Mouse (Mus musculus) heart, embryonic 11.5 days (tissue): ENCODE data around the gene Rorb. TPM values are rescaled to one million over a fixed set of nuclear protein-coding genes. Genes with fewer than 3 reads are reported as not detected.

Experiments used
- ATAC-seq: fragments of 200-750 bp; cut with Nextera tagmentation; replicated peaks from 2 replicates; pipeline ENCODE4 v1.8.0; 2017; ENCODE audit warnings: moderate library complexity; ENCODE audit not compliant: insufficient number of reproducible peaks, low FRiP score, low TSS enrichment
- H3K27ac ChIP-seq: fragments of 300-500 bp; sonication (generic); 2 replicates; pipeline ENCODE4 v1.5.1; 2014; ENCODE audit warnings: mild to moderate bottlenecking, low read depth, low read length
- H3K27me3 ChIP-seq: fragments of 300-500 bp; sonication (generic); 2 replicates; pipeline ENCODE4 v1.6.1; 2014; ENCODE audit warnings: mild to moderate bottlenecking, low read length, mixed read lengths; ENCODE audit not compliant: control insufficient read depth, insufficient read depth
- H3K36me3 ChIP-seq: fragments of 300-500 bp; sonication (generic); 2 replicates; pipeline ENCODE4 v1.6.1; 2014; ENCODE audit warnings: mild to moderate bottlenecking, low read length, moderate library complexity, mixed read lengths; ENCODE audit not compliant: control insufficient read depth, insufficient read depth
- H3K4me1 ChIP-seq: fragments of 300-500 bp; sonication (generic); 2 replicates; pipeline ENCODE4 v1.6.1; 2014; ENCODE audit warnings: low read length; ENCODE audit not compliant: control insufficient read depth, insufficient read depth
- H3K4me2 ChIP-seq: fragments of 300-500 bp; sonication (generic); 2 replicates; pipeline ENCODE4 v1.6.1; 2014; ENCODE audit warnings: mild to moderate bottlenecking, moderate library complexity
- H3K4me3 ChIP-seq: fragments of 300-500 bp; sonication (generic); 2 replicates; pipeline ENCODE4 v1.5.1; 2014; ENCODE audit warnings: low read depth, low read length
- H3K9ac ChIP-seq: fragments of 300-500 bp; sonication (generic); 2 replicates; pipeline ENCODE4 v1.6.1; 2014; ENCODE audit warnings: mild to moderate bottlenecking, low read depth, low read length, moderate library complexity
- H3K9me3 ChIP-seq: fragments of 300-500 bp; sonication (generic); replicated peaks from 2 replicates; pipeline ENCODE4 v1.6.1; 2016; ENCODE audit warnings: low read length; ENCODE audit not compliant: control insufficient read depth
- WGBS: fragments of 180-500 bp; shearing (Covaris S2); extraction: QIAGEN DNeasy Blood & Tissue Kit; methylation state at CpG from one replicate; pipeline ENCODE4 v1.1.7; 2014; ENCODE audit not compliant: insufficient replicate concordance; 5-methylcytosine and 5-hydroxymethylcytosine counted together
- polyA plus RNA-seq: library from polyadenylated mRNA; unstranded; fragments of >200 nt; fragmentation: Nextera tagmentation; extraction: Ambion mirVana; gene quantifications from 2 replicates; pipeline ENCODE4 v1.2.1, GENCODE M21; 2014

Gene Rorb
- polyA plus RNA-seq, 1 experiment from 2014 or later = 0.21 TPM

DNA sequence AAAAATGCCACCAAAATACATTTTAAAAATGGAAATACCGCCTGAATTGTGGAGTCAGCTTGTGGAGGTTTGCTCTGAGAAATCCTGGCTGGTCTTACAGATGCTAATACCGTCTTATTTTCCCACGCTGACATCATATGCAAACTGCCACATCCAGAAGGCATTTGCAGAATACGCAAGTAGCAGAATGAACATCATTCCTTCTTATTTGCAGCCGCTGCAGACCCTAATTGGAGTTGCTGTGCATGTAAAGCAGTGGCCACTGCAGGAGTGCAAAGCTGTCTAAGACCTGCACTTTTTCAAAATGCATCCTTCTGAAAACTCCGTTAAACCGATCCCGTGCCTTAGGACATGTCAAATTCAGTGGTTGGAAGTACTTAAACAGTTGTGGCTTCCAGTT is 52.8 kb downstream of the Rorb start:
- Histone ChIP-seq H3K9me3 (no peaks in the 10 kb centered on the region), H3K27ac (no peak overlapping the region), H3K4me1 (no peaks in the 10 kb centered on the region), H3K36me3 (no peaks in the 10 kb centered on the region), H3K4me2 (no peak overlapping the region), H3K4me3 (no peak overlapping the region), H3K27me3 (no peaks in the 10 kb centered on the region), H3K9ac (no peak overlapping the region)
- ATAC-seq = no peak
- 84% methylated on average over 8 of the region's 8 CpGs for WGBS

DNA sequence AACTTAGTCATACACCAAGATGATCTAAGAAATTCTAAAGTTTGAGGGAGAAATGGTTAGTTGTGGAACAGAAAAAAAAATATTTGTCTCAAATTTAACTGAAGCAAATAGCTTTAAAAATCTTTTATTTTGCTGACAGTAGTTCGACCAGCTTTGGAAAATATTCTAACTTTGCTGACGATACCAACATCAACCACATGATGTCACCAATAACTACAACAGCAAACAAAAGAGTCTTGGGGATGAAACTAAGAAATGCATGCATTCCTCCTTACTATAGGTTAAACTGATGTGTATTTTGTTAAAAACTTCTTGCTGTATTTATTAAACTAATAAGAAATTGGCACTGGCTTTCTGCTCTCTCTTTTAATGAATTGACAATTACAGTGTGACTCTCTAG is 67.9 kb downstream of the Rorb start:
- no peaks in the 10 kb centered on the region for H3K36me3 ChIP-seq
- ATAC-seq = no peak
- no peak overlapping the region for H3K4me2 ChIP-seq
- H3K27me3 ChIP-seq = no peaks in the 10 kb centered on the region
- H3K9me3 ChIP-seq = no peaks in the 10 kb centered on the region
- H3K4me3 ChIP-seq = no peak overlapping the region
- 47% methylated on average over 2 of the region's 2 CpGs for WGBS
- H3K9ac ChIP-seq = no peak overlapping the region
- no peak overlapping the region for H3K27ac ChIP-seq
- no peaks in the 10 kb centered on the region for H3K4me1 ChIP-seq

DNA sequence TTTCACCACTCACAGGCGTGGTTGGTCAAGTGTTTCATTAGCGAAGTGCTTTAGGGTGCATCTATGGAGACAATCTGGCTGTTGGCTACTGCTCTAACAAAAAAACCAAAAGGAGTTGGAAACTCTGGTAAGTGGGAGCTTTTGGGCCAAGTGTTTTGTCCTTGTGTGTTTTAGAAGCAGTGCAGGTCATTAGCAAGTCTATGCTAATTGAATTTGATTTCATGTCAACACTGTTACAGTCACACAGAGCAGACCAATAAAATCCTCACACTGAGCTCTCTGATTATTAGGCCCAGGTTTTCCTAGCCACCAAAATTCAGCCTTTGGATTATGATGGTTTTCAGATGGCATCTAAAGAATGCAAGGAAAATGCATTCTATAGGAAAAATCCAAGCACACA is 70.2 kb downstream of the Rorb start:
- no peaks in the 10 kb centered on the region for H3K27me3 ChIP-seq
- no peak overlapping the region for H3K4me2 ChIP-seq
- H3K27ac ChIP-seq = no peak overlapping the region
- H3K36me3 ChIP-seq = no peaks in the 10 kb centered on the region
- no peaks in the 10 kb centered on the region for H3K4me1 ChIP-seq
- 56% methylated on average over 2 of the region's 2 CpGs for WGBS
- no peak overlapping the region for H3K9ac ChIP-seq
- no peak for ATAC-seq
- H3K9me3 ChIP-seq = no peaks in the 10 kb centered on the region
- H3K4me3 ChIP-seq = no peak overlapping the region

DNA sequence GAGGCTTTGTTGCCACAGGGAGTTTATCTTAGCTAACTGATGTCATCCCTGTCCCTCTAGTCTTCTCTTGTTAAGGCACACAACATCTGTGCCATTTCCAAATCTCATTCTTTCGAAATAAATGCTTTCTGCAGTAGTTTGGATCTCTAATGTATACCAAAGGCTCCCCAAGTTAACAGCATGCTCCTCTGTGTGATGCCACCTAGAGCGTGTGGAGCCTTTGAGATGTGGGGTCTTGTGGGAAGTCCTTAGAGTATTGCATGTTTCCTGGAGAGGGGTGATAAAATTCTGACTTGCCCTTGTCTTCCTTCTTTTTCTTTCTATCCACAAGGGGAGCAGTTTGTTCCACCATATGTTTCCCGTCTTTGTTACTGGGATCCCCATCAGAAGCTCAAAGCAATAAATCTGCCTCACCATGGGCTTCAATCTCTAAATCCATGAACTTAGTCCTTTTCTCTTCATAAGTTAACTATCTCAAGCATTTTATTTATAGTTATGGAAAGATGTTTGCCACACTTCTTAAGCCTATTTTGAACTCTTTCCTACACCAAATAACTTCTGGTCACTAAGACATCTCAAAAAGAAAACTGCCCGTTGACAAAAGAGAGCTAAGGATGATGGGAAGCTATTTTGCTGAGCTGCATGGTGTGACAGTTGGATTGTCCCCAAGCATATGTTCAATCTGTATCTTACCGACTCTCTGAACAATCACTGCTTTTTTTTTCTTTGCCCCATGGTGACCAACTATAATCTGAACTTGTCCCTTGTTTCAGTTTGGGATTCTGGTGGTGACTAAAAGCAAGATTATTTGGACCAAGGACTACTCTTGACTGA is 76.3 kb downstream of the Rorb start:
- Histone ChIP-seq H3K9ac (no peak overlapping the region), H3K4me3 (no peak overlapping the region), H3K27me3 (no peaks in the 10 kb centered on the region), H3K4me1 (no peaks in the 10 kb centered on the region), H3K9me3 (no peaks in the 10 kb centered on the region), H3K27ac (no peak overlapping the region), H3K4me2 (no peak overlapping the region), H3K36me3 (no peaks in the 10 kb centered on the region)
- 69% methylated on average over 5 of the region's 5 CpGs for WGBS
- no peak for ATAC-seq

DNA sequence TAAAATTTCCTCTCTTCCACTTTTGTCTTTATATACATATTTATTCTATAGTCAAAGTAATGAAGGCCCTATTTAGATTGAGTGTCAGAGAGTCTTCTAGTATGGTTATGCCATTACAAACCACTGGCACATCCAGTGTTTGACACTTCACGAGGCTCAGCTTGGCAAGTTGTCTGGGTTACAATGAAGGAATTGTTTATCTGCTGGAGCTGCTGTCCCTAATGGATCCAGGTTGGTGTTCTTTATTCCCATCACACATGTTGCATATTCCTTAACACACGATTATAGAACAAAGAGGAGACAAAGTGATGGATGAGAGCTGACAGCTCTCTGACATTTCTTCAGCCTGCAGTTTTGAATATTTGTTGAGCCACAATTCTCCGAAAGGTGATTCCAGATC is 77.0 kb downstream of the Rorb start:
- no peak overlapping the region for H3K4me2 ChIP-seq
- H3K27ac ChIP-seq = no peak overlapping the region
- WGBS = 70% methylated on average over 3 of the region's 3 CpGs
- ATAC-seq = no peak
- H3K27me3 ChIP-seq = no peaks in the 10 kb centered on the region
- no peaks in the 10 kb centered on the region for H3K4me1 ChIP-seq
- no peaks in the 10 kb centered on the region for H3K36me3 ChIP-seq
- no peaks in the 10 kb centered on the region for H3K9me3 ChIP-seq
- no peak overlapping the region for H3K4me3 ChIP-seq
- H3K9ac ChIP-seq = no peak overlapping the region

DNA sequence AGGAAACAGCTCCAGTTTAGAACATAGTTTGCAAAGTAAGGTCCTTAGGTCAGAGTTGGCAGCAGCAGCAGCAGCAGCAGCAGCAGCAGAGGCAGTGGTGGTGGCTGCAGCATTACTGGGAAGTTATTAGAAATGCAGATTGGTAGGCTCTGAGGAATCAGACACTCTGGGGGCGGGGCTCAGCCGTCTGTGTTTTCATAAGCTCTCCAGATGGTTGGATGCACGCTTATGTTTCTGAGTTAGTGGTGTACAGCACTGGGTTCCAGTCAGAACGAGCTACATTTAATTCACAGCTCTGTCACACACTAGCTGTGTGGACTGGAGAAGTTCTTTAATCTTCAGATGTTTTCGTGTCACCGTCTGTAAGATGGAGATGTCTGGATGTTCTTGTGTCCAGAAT is 105.9 kb downstream of the Rorb start:
- H3K4me2 ChIP-seq = no peak overlapping the region
- no peaks in the 10 kb centered on the region for H3K27me3 ChIP-seq
- 58% methylated on average over 6 of the region's 6 CpGs for WGBS
- H3K36me3 ChIP-seq = no peaks in the 10 kb centered on the region
- no peaks in the 10 kb centered on the region for H3K4me1 ChIP-seq
- no peak overlapping the region for H3K9ac ChIP-seq
- ATAC-seq = no peak
- no peak overlapping the region for H3K27ac ChIP-seq
- H3K9me3 ChIP-seq = no peaks in the 10 kb centered on the region
- no peak overlapping the region for H3K4me3 ChIP-seq

DNA sequence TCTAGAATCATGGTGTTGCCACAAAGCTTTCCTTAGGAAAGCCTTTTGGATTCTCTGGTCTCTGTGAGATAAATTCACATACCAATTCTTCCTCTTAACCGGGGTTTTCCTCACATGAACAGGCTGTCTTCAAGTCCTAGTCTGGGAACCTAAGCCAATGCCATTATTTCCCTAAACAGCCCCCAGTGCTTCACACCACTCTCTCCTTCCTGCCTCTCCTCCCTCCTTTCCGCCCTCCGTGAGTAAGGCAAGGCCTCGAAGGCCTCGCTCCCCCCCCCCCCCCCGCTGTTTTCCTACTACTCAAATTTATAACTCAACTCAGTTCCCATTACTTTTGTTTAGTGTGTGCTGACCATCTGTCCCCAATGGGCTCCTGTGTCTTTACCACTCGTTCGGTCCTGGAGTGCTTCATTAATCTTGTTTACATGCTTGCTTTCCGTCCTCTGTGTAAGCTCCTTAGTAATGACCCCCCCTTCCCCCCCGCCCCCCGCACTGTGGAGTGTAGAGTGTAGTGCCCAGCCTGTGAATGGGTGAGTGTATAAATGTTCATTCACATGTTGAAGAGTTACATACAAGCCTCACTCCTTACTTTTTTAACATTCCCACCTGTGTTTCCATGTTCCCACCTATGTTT is 106.9 kb downstream of the Rorb start:
- ATAC-seq = no peak
- H3K27ac ChIP-seq = no peak overlapping the region
- no peaks in the 10 kb centered on the region for H3K36me3 ChIP-seq
- no peaks in the 10 kb centered on the region for H3K4me1 ChIP-seq
- no peaks in the 10 kb centered on the region for H3K27me3 ChIP-seq
- H3K4me2 ChIP-seq = no peak overlapping the region
- 63% methylated on average over 6 of the region's 11 CpGs for WGBS
- no peak overlapping the region for H3K9ac ChIP-seq
- H3K4me3 ChIP-seq = no peak overlapping the region
- no peaks in the 10 kb centered on the region for H3K9me3 ChIP-seq

DNA sequence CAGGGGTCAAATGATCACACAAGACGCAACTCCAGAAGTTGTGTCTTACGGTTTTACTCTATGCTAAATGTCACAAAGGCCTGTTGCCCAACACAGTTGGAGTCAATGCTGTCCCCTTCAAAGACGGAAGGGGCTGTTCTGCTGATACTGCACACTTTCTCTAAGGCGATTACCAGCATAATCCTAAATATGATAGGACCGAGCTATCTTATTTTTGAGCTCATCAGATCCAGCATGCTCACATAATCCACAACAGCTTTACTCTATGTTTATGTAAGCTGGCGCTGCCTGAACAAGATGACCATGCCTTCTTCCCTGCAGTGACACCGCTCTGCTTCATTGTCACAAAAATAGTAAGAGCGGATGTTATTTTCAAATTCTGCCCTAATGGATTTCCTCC is 112.0 kb downstream of the Rorb start:
- no peak overlapping the region for H3K4me2 ChIP-seq
- no peak overlapping the region for H3K9ac ChIP-seq
- no peak overlapping the region for H3K27ac ChIP-seq
- H3K9me3 ChIP-seq = no peaks in the 10 kb centered on the region
- no peaks in the 10 kb centered on the region for H3K27me3 ChIP-seq
- no peak for ATAC-seq
- WGBS = 83% methylated on average over 8 of the region's 8 CpGs
- H3K4me1 ChIP-seq = no peaks in the 10 kb centered on the region
- H3K36me3 ChIP-seq = no peaks in the 10 kb centered on the region
- no peak overlapping the region for H3K4me3 ChIP-seq

DNA sequence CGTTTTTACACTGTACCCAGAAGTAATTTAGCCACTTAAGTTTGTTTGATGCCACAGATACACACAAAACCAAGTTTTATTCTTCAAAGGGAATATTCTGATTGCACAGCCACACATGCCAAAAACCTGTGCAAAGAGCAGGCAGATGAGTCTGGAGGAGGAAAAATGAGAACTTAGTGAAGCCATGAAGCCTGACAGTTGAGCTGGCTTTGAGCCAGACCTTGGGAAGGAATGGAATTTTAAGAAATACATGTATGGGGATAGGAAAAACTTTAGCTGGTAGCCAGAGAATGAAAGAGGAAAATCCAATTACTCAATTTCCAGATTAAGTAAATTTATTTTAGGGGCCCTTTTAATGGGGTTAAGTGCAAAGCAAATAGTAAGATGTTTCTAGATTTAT is 113.3 kb downstream of the Rorb start:
- Histone ChIP-seq H3K27ac (no peak overlapping the region), H3K4me2 (no peak overlapping the region), H3K27me3 (no peaks in the 10 kb centered on the region), H3K4me3 (no peak overlapping the region), H3K36me3 (no peaks in the 10 kb centered on the region), H3K9me3 (no peaks in the 10 kb centered on the region), H3K4me1 (no peaks in the 10 kb centered on the region), H3K9ac (no peak overlapping the region)
- 66% methylated on average over 1 of the region's 1 CpGs for WGBS
- no peak for ATAC-seq
